In the genomic region with DNA sequence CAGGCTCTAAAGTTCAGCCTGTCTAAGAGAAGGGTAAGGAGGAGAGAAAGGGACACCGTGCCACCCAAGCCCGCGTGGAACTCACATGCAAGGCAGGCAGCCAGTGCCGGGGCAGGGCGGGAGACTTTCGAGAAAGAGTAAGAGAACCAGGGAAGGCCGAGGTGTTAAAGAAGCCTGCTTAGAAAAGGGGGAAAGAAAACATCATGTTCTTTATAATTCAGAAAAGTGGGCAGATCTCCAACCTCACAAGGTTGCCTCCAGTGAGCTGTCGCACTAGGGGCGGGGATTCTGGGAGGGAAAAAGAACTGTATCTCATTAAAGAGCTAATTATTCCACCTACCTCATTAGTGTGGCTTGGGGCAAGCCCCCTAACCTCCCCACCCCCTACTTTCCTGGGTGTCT, we compare ENCODE assay signal across 17 mouse cellular contexts. TPM values are rescaled to one million over a fixed set of nuclear protein-coding genes. Genes with fewer than 3 reads are reported as not detected.
A peak's percentile ranks its signal among the peaks of the same experiment; 100 is the strongest.
DNase-seq lines count a peak whose midpoint lies in the region; ATAC-seq lines count a peak whose summit lies in the region.
"Had no signal": no experiment of that assay in that cellular context is flagged by ENCODE, and none has a peak within 500 bp of the region (broad histone marks: within the 10 kb centered on the region; RNA-seq: fewer than 3 reads in every experiment).

No protein-coding gene starts in this region.

- WGBS in embryonic facial prominence, embryonic 10.5 days: 55% methylated on average over 9 of the region's 9 CpGs

- H3K36me3 ChIP-seq in embryonic facial prominence, embryonic 10.5 days (replicated peaks): no peaks in the 10 kb centered on the region
- H3K36me3 ChIP-seq: embryonic facial prominence, embryonic 13.5 days; limb, embryonic 12.5 days had no signal

- H3K27me3 ChIP-seq in embryonic facial prominence, embryonic 10.5 days (replicated peaks; ENCODE audit: low read depth, poor library complexity, severe bottlenecking): no peaks in the 10 kb centered on the region
- H3K27me3 ChIP-seq: embryonic facial prominence, embryonic 13.5 days; limb, embryonic 12.5 days had no signal

- peak; percentile 8 to 37 for DNase-seq in frontal cortex, adult 2 months (ENCODE audit: extremely low spot score in 1 of 2, low spot score in 1 of 2)
- peak; percentile 56 to 65 for DNase-seq in right cerebral cortex, postnatal 10 days (ENCODE audit: low spot score in 2 of 2)
- DNase-seq in right cerebral cortex, postnatal 36 days (ENCODE audit: low spot score in 2 of 2): no peak
- peak; percentile 15 to 18 for DNase-seq in frontal cortex, postnatal 36 days (ENCODE audit: low spot score in 2 of 2)
- DNase-seq in cerebellum, adult 8-10 months: no peak
- DNase-seq in kidney, postnatal 14 days: no peak
- DNase-seq in embryonic facial prominence, embryonic 10.5 days (ENCODE audit: low spot score): no peak
- DNase-seq: cerebellum, postnatal 25 days; heart, adult 2 months; heart, postnatal 36 days; kidney, postnatal 4 days; lung, postnatal 36 days had no signal

- ATAC-seq in frontal cortex, adult (ENCODE audit: low TSS enrichment): no peak
- ATAC-seq: intestine, postnatal 0 days; midbrain, embryonic 16.5 days had no signal

- H3K27ac ChIP-seq in embryonic facial prominence, embryonic 10.5 days (replicated peaks): no peak overlapping the region
- H3K27ac ChIP-seq: embryonic facial prominence, embryonic 13.5 days; heart, adult 2 months; limb, embryonic 12.5 days had no signal

- peaks cover 24% of the 10 kb centered on the region for H3K4me1 ChIP-seq in embryonic facial prominence, embryonic 10.5 days

- H3K9me3 ChIP-seq in embryonic facial prominence, embryonic 10.5 days: no peaks in the 10 kb centered on the region
- H3K9me3 ChIP-seq: embryonic facial prominence, embryonic 13.5 days; limb, embryonic 12.5 days had no signal

- H3K4me3 ChIP-seq in embryonic facial prominence, embryonic 10.5 days: no peak overlapping the region
- H3K4me3 ChIP-seq: embryonic facial prominence, embryonic 13.5 days; heart, adult 2 months; limb, embryonic 12.5 days had no signal

RNA-seq across cellular contexts. Expression of gene Trmt10b, which starts 44.1 kb away (rescaled TPM):
- 13.4 and 13.8 TPM in 2 replicates for polyA plus RNA-seq in frontal cortex, adult 2 months (2012; rRNA removed)
- polyA plus RNA-seq in embryonic facial prominence, embryonic 10.5 days (2016; fragmentation: Nextera tagmentation; extraction: Ambion mirVana): 18.2 and 19.8 TPM in 2 replicates

Comparison
In these comparisons a context has a peak if more than half of its experiments do, and no peak if none do; other contexts are left out.
1. DNase-seq: peak in frontal cortex, adult 2 months (2 of 2), right cerebral cortex, postnatal 10 days (2 of 2) and frontal cortex, postnatal 36 days (2 of 2); none in right cerebral cortex, postnatal 36 days (0 of 2), cerebellum, adult 8-10 months (single experiment), kidney, postnatal 14 days (single experiment) and embryonic facial prominence, embryonic 10.5 days (single experiment).